Mouse (Mus musculus) ovary, postnatal 10 days (tissue): ENCODE results near the gene Slc46a3.
A peak's percentile ranks its signal among the peaks of the same experiment; 100 is the strongest.

ENCODE experiments used
- DNase-seq: peaks from one replicate; pipeline ENCODE4 v3.0.0; 2022; ENCODE audit warnings: low spot score

The Slc46a3 gene

DNA sequence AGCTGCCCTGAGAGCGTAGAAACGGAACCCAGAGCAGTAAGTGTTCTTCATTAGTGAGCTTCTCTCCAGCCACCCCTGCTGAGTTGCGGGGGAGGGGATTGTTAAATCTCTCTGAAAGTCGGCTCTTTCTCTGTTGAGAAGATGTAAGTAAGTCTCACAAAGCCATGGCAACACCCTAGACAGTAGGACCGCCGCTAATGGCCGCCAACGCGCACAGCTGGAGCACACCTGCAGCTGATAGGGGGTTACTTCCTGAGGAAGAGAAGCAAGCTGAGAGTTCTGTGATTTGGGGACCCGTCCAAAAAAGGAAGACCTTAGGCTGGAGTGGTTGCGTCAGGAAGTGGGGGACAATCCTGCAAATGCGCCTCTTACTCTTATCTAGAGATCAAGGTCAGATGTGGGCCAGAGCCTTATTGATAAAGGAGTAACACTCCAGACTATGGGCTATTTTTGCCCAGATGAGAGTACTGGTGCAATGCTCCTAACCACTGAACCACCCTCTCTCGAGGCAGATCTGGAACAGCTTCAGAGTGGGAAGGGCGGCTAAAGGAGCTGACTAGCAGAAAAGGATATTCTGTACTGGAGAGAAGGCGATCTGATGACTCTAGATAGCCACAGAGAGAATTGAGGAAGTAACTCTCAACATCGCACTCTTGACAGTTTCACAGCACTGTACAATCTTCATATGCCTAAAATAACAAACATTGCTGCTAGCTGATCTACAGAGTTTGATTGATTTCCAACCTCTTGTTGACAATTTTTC, 1.0 kb upstream of the Slc46a3 start:
- DNase-seq: no peak

DNA sequence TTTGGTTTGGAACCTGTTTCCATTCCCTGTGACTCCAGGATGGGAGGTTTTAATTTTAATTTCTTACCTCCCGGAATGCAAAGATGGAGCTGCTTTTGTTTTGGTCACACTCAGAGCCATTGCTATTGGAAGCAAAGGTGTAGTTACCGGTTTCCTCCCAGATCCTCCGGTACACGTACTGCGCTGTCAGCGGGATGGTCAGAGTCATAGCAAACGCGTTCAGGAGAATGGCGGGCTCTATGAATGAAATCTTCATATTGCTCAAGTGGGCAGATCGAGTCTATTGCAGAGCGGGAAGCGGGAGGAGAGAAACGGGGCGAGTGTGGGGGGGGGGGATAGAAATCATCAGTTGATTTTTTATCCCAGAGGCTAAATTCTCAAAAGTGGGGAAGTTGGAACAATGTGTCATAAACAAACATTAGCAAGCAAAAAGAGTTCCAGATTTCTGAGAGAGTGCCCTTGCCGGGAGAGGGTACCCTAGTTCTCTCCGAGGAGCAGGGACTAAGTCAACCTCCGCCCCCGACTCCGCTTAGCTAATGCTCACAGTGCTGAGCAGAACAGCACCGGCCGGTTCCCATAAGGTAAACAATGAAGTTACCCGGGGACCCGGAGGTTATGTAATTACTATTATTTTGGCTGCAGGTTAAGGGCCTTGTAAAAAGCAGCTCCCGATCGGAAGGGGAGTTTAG, 705 bp downstream of the Slc46a3 start:
- peak; percentile 3 for DNase-seq

DNA sequence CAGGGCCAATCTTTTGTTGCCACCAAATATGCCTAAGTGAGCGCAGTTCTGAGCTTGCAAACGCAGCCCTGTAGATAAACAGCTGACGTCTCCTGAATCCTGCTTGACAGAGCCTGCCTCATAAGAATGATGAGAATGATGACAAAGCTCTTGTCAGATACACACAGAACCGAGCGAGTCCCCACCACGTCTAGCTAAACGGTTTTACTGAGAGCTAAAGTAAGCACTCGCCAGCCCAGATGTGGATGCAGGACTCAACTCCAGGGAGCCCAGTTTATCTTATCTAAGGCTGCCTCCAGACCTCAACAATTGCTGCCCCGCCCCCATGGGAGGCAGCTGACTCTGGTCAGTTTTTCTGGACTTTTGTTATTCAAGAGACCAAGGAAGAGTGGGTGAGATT, 1.5 kb downstream of the Slc46a3 start:
- DNase-seq: no peak

DNA sequence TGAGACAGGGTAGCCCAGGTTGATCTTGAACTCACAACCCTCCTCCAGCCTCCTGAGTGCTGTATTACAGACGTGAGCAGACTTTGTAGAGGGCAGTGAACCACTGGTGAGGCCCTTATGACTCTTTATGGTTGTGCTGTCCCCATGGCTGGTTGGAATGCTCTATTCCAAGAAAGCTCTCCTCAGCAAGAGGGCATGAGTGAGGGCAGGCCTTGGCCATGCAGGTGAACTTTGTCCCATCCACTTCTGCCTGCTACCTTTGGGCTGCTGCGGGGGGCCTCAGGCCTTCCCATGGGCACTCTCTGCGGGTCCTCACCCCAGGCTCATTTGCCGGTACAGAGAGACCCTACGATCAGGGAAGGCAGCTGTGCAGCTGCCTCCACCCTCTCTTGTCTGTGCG, 1.9 kb downstream of the Slc46a3 start:
- DNase-seq: no peak

DNA sequence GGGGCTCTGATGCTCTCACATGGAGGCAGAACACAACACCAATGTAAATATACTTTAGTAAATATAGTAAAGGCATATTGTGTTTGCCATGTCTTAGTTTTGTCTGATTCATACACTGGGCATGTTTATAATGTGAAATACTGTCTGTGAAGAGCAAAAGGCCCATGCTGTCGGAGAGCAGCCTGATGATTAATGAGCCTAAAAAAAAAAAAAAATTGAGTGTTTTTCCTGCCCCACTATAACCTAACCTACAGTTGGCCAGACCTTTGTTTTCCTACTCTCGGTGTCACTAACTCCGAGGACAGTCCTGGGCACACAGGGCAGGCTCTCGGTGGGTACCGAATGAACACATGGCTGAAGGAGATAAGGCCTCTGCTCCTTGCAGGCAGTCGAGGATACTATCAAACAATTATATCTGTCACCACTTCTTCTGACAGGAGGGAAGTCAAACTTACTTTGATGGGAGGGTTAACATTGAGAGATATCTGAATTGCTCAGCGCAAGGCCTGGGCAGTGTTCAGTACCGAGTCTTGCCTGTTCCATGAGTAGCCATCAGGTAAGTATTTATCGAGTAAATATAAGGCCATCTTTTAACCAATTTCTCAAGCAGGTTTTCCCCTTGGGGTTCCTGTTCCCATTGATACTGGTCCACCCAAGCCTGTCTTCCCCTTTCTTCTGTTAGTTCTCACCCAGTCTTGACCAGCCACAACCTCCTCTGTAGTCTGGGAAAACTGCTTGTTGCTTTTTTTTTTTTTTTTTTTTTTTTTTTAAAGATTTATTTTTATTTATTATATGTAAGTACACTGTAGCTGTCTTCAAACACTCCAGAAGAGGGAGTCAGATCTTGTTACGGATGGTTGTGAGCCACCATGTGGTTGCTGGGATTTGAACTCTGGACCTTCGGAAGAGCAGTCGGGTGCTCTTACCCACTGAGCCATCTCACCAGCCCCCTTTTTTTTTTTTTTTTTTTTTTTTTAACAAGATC, 6.0 kb downstream of the Slc46a3 start:
- DNase-seq: no peak

DNA sequence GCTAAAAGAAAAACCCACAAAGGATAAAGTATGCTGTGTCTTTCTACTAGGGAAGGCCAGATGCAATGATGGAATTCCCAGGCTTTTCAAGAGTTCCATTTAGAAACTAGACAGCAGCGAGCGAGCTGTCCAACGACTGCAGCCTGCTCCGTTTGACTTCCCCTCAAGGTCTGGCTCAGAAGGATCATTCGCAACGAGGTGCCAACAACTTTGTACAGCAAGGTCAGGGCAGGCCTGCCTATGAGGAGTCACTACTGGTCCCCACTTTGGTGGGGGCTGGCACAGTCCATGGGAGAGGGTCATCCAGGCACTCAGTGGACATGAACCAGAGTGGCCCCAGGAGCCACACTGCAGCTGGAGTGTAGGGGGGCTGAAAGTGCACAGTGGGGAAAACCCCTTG, 11.0 kb downstream of the Slc46a3 start:
- DNase-seq: no peak

DNA sequence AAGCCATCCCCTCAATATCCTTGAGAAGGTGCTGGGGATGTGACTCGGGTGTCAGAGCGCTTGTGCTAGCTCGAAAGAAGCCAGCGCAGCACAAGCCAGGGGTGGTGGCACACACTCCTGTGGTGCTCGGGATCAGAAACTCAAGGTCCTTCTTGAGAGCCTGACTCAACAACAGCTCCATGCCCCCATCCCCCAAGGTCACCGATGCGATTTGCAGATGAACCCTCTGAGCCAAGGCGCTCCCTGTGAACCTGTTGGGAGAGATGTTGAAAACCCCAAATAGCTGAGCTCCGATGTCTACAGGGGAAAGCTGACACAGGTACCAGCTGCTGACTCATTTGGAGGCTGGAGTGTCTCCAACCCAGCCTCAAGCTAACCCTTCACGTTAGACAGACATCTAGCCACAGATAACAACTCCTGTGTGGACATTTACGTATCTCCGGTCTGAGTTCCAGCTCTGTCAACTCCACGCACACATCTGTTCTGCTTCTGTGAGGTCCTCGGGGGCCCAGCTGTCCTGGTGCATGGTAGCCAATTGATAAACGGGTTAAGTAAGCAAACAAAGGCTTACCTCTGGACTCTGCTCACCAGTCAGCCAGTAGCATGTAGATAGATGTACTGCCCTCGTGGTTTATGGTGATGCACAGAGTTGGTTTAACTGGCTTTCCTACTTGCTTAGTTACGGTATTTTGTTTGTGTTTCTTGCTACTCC, 14.5 kb downstream of the Slc46a3 start:
- no peak for DNase-seq

DNA sequence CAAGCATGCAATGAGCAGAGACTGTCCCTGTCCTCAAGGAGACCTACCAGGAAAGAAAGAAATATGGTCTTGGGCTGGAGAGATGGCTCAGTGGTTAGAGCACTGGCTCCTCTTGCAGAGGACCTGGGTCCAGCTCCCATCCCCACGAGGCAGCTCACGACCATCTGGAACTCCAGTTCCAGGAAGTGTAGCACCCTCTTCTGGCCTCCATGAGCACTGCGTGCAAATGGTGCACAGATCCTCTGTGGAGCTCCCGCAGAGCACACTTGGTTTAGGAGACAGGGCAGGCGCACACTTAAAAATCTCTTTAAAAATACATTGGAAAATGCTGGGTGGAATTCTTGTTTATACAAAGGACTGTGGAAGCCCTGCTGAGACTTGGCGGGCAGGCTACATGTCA, 17.1 kb downstream of the Slc46a3 start:
- DNase-seq: no peak

DNA sequence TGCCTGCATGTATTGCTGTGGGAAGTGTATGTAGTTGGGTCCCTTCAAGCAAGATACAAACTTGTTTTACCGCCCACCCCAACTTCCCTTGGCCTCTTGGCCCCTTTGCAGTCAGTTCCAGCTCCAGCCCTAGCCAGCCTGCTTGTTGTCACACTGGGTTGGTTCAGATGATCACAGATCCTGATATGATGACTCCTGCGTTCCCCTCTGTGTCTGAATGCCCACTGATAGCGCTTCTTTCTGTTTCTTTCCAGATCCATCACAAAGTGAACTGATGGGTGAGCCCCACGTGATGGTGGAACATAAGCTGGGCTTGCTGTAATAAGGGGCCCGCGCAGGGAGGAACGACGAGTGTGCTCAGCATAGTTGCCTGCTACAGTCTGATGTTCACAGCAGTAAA, 19.4 kb downstream of the Slc46a3 start:
- no peak for DNase-seq

DNA sequence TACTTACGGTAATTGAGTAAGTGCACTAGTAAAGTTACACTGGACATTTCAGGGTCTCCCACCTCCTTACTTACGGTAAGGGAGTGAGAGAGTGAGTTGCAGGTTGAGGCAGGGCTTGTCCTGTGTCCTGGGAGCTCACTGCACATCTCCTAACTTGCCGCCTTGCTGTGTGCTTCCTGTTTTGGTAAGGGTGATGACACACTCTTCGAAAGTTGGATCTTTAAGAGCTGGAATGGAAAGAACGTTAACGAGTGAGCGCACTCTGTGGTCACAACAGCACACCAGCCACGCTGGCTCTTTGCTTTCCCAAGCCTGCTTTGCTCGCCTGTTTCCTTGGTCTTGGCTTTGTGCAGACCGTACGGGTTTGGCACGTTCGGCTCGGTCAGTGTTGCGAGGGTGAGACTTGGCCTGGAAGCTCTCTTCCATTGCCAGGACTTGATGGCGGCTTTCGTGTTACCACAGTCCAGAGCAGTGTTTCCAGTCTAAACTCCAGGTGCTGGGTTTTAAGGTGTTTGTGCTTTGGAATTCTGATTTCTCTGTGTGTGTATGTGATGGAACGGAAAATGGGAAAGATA, 20.0 kb downstream of the Slc46a3 start:
- no peak for DNase-seq

DNA sequence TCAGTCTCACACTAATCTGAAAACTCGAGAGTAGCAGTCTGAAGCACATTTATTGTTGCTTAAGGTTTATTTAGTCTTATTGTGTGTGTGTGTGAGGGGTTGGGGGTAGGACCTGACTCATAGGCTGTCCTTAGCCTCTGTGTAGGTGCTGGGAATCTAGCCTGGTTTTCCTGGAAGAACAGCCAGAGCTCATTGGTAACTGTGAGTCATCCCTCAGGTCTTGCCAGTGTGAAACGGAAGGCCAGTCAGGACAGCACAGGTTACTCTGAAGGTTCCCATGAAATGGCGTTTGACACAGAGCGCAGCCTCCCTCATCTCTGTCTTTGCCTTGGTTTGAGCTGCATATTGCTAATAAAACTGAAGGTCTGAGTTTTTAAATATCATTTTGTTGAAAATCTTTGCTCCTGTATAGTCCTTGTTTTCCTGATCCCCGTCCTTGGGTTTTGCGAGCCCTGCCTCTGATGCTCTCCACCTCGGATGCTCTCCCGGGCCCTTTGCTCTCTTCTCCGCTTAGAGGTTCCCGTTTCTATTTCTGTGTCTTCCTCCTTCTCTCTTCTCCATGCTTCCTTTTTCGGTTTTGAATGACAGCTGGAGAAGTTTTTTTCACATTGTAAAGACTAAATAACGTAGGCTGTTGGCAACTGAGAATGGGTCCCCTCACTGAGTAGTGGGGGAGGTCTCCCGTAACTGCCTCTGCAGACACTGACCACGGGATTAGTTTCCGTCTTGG, 23.4 kb downstream of the Slc46a3 start:
- DNase-seq: no peak

DNA sequence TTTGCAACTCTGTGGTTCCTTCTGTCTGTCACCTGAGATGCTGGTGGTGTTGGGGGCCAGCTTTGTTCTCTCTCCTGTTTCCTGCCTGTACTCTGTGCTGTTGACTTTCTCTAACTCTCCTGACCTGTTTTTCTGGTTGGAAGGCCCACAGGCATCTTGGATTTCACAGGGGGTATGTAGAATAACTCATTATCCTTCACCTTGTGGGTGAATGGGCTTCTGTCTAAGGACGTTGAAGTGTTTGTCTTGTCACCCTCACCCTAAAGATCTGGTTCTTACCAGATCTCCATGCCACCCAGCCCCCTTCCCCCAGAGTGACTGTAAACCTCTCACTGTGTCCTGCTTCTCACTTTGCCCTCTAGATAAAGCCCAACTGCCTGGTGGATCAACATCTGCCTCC, 24.3 kb downstream of the Slc46a3 start:
- DNase-seq: no peak

DNA sequence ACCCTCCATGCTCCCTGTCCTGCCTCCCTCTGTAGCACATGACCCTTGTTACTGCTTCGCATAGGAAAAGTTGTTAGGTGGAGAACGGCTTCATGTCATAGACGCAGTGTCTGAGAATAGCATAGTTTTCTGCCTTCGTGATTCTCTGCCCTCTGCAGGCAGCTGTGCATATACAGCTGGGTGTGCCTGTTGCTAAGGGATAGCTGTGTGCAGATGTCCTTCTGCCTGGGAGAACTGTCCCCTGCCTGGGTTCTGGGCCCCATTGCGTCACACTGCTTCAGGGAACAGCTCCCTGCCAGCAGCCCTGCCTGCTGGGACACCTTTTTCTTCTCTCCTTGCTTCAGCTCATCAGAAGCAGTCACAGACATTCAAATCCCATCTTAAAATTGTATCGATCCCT, 25.0 kb downstream of the Slc46a3 start:
- no peak for DNase-seq

DNA sequence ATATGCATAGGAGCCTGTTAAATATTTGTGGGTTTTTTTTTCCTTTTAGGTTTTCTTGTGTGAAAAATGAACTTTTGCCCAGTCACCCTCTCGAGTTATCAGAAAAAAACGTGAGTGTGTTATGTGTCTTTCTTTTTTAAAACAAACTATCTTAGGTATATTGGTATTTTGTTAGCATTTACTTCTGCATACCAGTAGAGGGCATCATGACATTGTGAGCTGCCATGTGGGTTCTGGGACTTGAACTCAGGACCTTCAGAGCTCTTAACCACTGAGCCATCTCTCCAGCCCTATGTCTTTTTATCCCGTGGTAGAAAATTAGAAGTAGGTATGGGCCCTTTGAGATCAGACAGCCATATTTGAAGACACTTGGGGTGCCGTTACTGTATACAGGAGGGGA, 25.9 kb downstream of the Slc46a3 start:
- DNase-seq: no peak

DNA sequence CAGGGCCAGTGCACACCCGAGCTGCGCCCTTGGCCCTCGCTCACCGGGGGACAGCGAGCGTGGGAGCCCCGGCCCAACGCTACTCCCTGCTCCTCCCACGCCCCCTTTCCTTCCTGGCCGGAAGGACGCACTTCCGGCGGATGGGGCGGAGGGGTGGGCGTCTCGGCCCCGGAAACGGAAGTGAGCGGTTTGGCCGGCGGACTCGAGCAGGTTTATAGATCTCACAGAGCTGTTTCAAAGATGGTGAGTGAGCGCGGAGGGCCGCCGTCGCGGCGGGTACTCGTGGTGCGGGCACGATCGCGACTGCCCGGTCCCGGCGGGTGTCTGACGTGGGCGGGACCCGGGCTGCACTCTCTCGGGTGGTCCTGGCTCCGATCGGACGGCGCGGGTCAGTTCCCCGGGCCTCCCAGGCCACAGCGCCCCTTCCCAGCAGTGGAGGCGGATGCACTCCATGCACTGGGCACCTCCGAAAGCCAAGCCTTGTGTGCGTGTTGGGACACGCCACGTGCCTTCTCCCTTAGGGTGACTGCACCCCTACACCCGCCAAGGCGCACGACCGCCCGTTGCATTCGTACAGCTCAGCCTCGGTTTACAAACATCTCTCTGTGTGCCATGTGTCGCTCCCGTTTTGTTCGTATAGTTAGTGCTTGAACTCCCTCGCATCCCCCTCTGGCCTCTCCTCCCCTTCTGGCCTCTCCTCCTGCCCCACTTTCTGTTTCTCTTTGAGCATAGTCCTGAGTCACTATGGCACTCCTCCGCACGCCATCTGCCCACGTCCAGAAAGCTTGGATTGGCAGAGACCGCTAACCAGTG, 34.0 kb downstream of the Slc46a3 start, which contains the start of gene Pomp:
TSS of gene Pomp (plus strand) at position 13 of the 813 bp plus-strand sequence.
- peak; percentile 84 for DNase-seq

DNA sequence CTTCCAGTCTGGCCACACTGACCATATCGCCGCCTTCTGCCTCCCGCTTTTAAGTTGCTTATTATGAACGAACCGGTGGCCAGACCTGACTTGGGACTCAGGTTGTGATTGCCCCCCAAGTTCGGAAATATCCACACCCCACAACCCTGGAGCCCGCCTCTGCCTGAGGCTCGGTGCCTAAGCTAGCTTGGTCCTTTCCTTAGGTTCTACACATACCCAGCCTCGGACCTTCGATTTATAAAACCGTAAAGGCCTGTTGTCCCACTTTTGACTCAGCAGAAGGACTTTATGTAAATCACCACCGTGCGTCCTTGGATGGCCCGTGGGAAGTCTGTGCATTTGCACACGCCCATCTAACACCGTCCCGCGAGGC, 34.6 kb downstream of the Slc46a3 start:
- no peak for DNase-seq

DNA sequence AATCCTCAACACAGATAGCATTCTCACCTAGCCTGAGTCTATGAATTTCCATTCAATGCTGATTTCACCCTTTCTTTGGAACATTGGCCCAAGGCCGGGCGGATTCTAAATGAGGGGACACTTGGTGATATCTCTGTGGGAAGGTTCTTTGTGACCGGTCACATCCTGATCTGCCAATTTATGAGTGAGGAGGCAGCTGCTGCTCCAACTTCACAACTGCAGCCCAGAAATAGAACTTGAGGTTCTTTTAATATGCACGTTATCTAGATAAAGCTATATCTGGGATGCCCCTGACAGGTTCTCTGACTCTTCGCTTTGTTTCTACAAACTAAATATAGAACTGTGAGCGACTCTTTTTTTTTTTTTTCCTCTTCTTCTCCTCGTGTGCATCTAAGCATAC, 44.4 kb downstream of the Slc46a3 start:
- no peak for DNase-seq

DNA sequence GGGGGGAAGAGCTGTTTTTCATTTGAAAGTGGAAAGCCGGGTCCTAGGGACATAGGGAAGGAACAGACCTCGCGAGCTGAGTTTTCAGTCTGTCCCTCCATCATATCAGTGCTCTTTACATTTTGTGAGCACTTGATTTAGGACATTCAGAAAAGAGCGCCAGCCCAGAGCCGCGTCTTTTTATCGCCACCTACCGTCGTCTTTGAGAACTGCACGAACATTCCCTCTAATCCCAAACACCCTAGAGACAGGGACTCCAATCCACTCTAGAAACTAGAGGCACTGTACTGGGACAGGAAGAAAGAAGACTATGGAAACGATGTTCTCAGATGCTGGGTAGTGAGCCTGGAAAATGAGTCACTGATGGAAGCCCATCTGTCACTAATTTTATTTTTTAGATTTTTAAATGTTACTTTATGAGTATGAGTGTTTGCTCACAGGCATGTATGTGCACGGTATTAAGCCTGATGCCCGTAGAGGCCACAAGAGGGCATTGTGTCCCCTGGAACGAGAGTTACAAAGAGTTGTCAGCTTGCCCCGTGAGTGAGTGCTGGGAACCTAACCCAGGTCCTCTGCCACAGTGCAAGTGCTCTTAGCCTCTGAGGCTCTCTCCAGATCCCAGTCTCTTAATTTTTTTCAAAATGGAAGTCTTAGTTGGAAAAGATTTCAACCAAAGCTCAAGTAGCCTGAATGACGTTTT, 46.3 kb downstream of the Slc46a3 start:
- peak; percentile 62 for DNase-seq

DNA sequence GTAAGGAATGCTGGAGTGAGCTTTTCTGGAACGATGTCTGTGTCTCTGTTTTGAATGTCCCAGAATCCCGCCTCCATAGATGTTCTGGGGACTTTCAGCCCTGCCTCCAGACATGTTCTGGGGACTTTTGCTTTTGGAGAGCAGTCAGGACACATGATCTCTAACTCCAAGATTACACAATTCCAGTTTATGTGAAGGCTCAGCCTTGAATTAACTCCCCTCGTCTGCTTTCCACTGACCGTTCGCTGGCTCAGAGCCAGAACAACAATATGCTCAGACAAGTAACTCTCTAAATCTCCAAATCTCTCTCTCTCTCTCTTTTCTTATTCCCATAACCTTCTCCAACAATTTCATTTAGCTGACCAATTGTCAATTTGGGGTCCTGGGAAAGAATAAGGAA, 47.3 kb downstream of the Slc46a3 start:
- no peak for DNase-seq
